Mouse (Mus musculus) ES-Bruce4 (cell line): ENCODE results near the gene Arhgef11.

Experiments used
- CTCF ChIP-seq: IDR thresholded peaks from one replicate; pipeline ENCODE4 v1.8.1; 2011; ENCODE audit warnings: low read depth, low read length
- POLR2A ChIP-seq: IDR thresholded peaks from one replicate; pipeline ENCODE4 v1.8.1; 2011; ENCODE audit warnings: low read length; ENCODE audit not compliant: insufficient read depth

- TF ChIP-seq CTCF (no peak), POLR2A (no peak)
Observed at GRCm38 (mm10) chr3:87659692-87660429, 42.5 kb downstream of the Arhgef11 start.
